In the genomic region with DNA sequence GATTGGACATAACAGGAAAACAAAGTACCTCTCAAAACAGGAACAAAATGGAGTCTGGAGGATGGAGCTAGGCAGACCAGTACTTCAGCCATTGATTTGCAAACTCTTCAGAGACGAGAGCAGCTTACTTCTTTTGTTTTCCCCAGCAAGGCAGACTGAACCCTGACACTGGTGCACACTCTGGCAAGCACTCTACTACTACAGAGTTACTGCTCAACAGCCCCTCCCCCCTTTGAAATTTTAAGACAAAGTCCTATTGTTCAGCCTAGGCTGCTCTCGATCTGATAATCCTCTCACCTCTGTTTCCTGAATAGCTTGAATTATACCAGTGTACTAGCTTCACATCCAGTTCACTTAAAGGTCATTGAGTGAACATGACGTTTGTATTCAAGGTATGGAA, we compare ENCODE assay signal across 16 mouse cellular contexts. TPM values are rescaled to one million over a fixed set of nuclear protein-coding genes. Genes with fewer than 3 reads are reported as not detected.
DNase-seq lines count a peak whose midpoint lies in the region; ATAC-seq and TF ChIP-seq lines count a peak whose summit lies in the region.
"Had no signal": no experiment of that assay in that cellular context is flagged by ENCODE, and none has a peak within 500 bp of the region (broad histone marks: within the 10 kb centered on the region; RNA-seq: fewer than 3 reads in every experiment).

No protein-coding gene starts in this region.

- peak; percentile 74; the same call in 1 of the 2 replicates for ATAC-seq in lung, embryonic 15.5 days (ENCODE audit: borderline replicate concordance, extremely low read depth, low FRiP score, low TSS enrichment)
- peak; percentile 29; the same call in 1 of the 2 replicates for ATAC-seq in forebrain, embryonic 14.5 days

- no peak overlapping the region for H3K4me2 ChIP-seq in lung, embryonic 15.5 days
- no peak overlapping the region for H3K4me2 ChIP-seq in forebrain, embryonic 14.5 days (ENCODE audit: low read length)
- H3K4me2 ChIP-seq: embryonic facial prominence, embryonic 15.5 days had no signal

- H3K4me1 ChIP-seq in lung, embryonic 15.5 days: no peaks in the 10 kb centered on the region
- H3K4me1 ChIP-seq in forebrain, embryonic 14.5 days (ENCODE audit: control insufficient read depth, insufficient read depth, low read length): no peaks in the 10 kb centered on the region
- no peaks in the 10 kb centered on the region for H3K4me1 ChIP-seq in cerebellum, adult 2 months (ENCODE audit: control insufficient read depth, insufficient read depth, low read length)
- H3K4me1 ChIP-seq: embryonic facial prominence, embryonic 15.5 days had no signal

- no peak overlapping the region for H3K4me3 ChIP-seq in lung, embryonic 15.5 days
- no peak overlapping the region for H3K4me3 ChIP-seq in forebrain, embryonic 14.5 days (ENCODE audit: low read depth, low read length)
- no peak overlapping the region for H3K4me3 ChIP-seq in cerebellum, adult 2 months (replicated peaks; ENCODE audit: insufficient read depth, low read depth, low read length)
- H3K4me3 ChIP-seq: embryonic facial prominence, embryonic 15.5 days; myocyte had no signal

- no peak for TF ChIP-seq CTCF in cerebellum, adult 2 months (IDR thresholded peaks at IDR 0.05; ENCODE audit: borderline replicate concordance, insufficient read depth, low read depth, low read length)

- H3K27me3 ChIP-seq in lung, embryonic 15.5 days: no peaks in the 10 kb centered on the region
- H3K27me3 ChIP-seq in forebrain, embryonic 14.5 days (replicated peaks; ENCODE audit: control insufficient read depth, insufficient read depth, low read length): no peaks in the 10 kb centered on the region
- H3K27me3 ChIP-seq in cerebellum, adult 2 months (ENCODE audit: control insufficient read depth, insufficient read depth, low read length): no peaks in the 10 kb centered on the region
- H3K27me3 ChIP-seq: embryonic facial prominence, embryonic 15.5 days had no signal

- H3K36me3 ChIP-seq in lung, embryonic 15.5 days: no peaks in the 10 kb centered on the region
- no peaks in the 10 kb centered on the region for H3K36me3 ChIP-seq in forebrain, embryonic 14.5 days (ENCODE audit: control insufficient read depth, insufficient read depth, low read length)
- H3K36me3 ChIP-seq: embryonic facial prominence, embryonic 15.5 days had no signal

- no peak for TF ChIP-seq POLR2A in cerebellum, adult 2 months (IDR thresholded peaks at IDR 0.05; ENCODE audit: borderline replicate concordance, insufficient read depth, low read length)

- WGBS in lung, embryonic 15.5 days: 19% methylated on average over 3 of the region's 3 CpGs
- 1% methylated on average over 3 of the region's 3 CpGs for WGBS in forebrain, embryonic 14.5 days
- WGBS in cerebellum, adult 2 months: 33% methylated on average over 3 of the region's 3 CpGs

- peak overlapping the region; percentile 10; the same call in 1 of the 2 replicates for H3K27ac ChIP-seq in lung, embryonic 15.5 days
- H3K27ac ChIP-seq in forebrain, embryonic 14.5 days (ENCODE audit: low read depth, low read length): no peak overlapping the region
- H3K27ac ChIP-seq in cerebellum, adult 2 months (ENCODE audit: insufficient read depth, low read length): no peak overlapping the region
- H3K27ac ChIP-seq: embryonic facial prominence, embryonic 15.5 days had no signal

- H3K9me3 ChIP-seq in lung, embryonic 15.5 days: no peaks in the 10 kb centered on the region
- H3K9me3 ChIP-seq in forebrain, embryonic 14.5 days (replicated peaks; ENCODE audit: control insufficient read depth, low read length): no peaks in the 10 kb centered on the region
- H3K9me3 ChIP-seq: embryonic facial prominence, embryonic 15.5 days had no signal

- DNase-seq in lung, postnatal 36 days: no peak
- DNase-seq in embryo, embryonic 10 days (ENCODE audit: low spot score): peak; percentile 16
- peak; percentile 14 for DNase-seq in forebrain, embryonic 14.5 days (ENCODE audit: low spot score)
- DNase-seq in retina, postnatal 1 day: peak; percentile 85
- no peak for DNase-seq in right cerebral cortex, adult 18-20 months
- DNase-seq in cerebellum, adult 2 months: no peak
- DNase-seq in liver: no peak
- DNase-seq: gastrocnemius, postnatal 25 days; kidney, postnatal 14 days; lung, adult 2 months; thymus, adult 18-20 months had no signal

- no peak overlapping the region for H3K9ac ChIP-seq in lung, embryonic 15.5 days
- H3K9ac ChIP-seq in forebrain, embryonic 14.5 days (ENCODE audit: low read length): no peak overlapping the region
- H3K9ac ChIP-seq: embryonic facial prominence, embryonic 15.5 days had no signal

RNA-seq across cellular contexts. Expression of a gene that starts 30.4 kb away (rescaled TPM):
- 3.9 and 4.7 TPM in 2 replicates for polyA plus RNA-seq in lung, embryonic 15.5 days (2015; fragmentation: Nextera tagmentation; extraction: Ambion mirVana)
- 16.4 and 16.6 TPM in 2 replicates for polyA plus RNA-seq in forebrain, embryonic 14.5 days (2014; fragmentation: Nextera tagmentation; extraction: Ambion mirVana)
- 121 and 142 TPM in 2 replicates for polyA plus RNA-seq in cerebellum, adult 2 months (2012; rRNA removed)
- polyA plus RNA-seq: myocyte had no signal

RNA-seq across cellular contexts. Expression of a gene that starts 32.4 kb away (rescaled TPM):
- 0.31 TPM in 1 of 2 replicates, not detected in the other for polyA plus RNA-seq in lung, embryonic 15.5 days (2015; fragmentation: Nextera tagmentation; extraction: Ambion mirVana)
- 0.38 and 0.46 TPM in 2 replicates for polyA plus RNA-seq in forebrain, embryonic 14.5 days (2014; fragmentation: Nextera tagmentation; extraction: Ambion mirVana)
- polyA plus RNA-seq in cerebellum, adult 2 months (2012; rRNA removed): 0.18 and 0.41 TPM in 2 replicates
- polyA plus RNA-seq: embryonic facial prominence, embryonic 15.5 days; heart, postnatal 0 days; lung, adult 2 months; myocyte; small intestine, adult 2 months had no signal

Comparison
In these comparisons a context has a peak if more than half of its experiments do, and no peak if none do; other contexts are left out.
1. DNase-seq: peak in embryo, embryonic 10 days (single experiment), forebrain, embryonic 14.5 days (single experiment) and retina, postnatal 1 day (single experiment); none in lung, postnatal 36 days (single experiment), right cerebral cortex, adult 18-20 months (single experiment), cerebellum, adult 2 months (0 of 2) and liver (single experiment).